Mouse (Mus musculus) heart, adult 11 months (tissue): Measurements from ENCODE around the gene Xrn2.
A peak's percentile ranks its signal among the peaks of the same experiment; 100 is the strongest.

Experiments
- DNase-seq: peaks from one replicate; pipeline ENCODE4 v3.0.0; 2022

Xrn2 gene

GRCm38 (mm10) chr2:147012623-147013184 is at the start of gene Xrn2:
TSS of gene Xrn2 (plus strand) at chr2:147012996.
- DNase-seq, result peak; percentile 99

- DNase-seq, result peak; percentile 43
These were observed 37.8 kb upstream of the Xrn2 start for GRCm38 (mm10) chr2:146975024-146975423.

- peak; percentile 72 for DNase-seq
These were observed 37.3 kb upstream of the Xrn2 start for GRCm38 (mm10) chr2:146975453-146976028.

GRCm38 (mm10) chr2:146982786-146983185 is 30.0 kb upstream of the Xrn2 start:
- DNase-seq, result peak; percentile 82

- no peak for DNase-seq
These were observed 28.0 kb upstream of the Xrn2 start for GRCm38 (mm10) chr2:146984831-146985230.

GRCm38 (mm10) chr2:146985807-146986206 is 27.0 kb upstream of the Xrn2 start:
- peak; percentile 31 for DNase-seq

- peak; percentile 51 for DNase-seq
These were observed 26.4 kb upstream of the Xrn2 start for GRCm38 (mm10) chr2:146986429-146986828.

GRCm38 (mm10) chr2:147007265-147007664 is 5.5 kb upstream of the Xrn2 start:
- DNase-seq, result peak; percentile 10

GRCm38 (mm10) chr2:147009084-147009483 is 3.7 kb upstream of the Xrn2 start:
- DNase-seq, result no peak

GRCm38 (mm10) chr2:147010141-147010540 is 2.7 kb upstream of the Xrn2 start:
- DNase-seq, result peak; percentile 74

GRCm38 (mm10) chr2:147010952-147011351 is 1.8 kb upstream of the Xrn2 start:
- DNase-seq, result peak; percentile 71

GRCm38 (mm10) chr2:147011474-147012140 is 1.2 kb upstream of the Xrn2 start:
- peak; percentile 86 for DNase-seq

- peak; percentile 79 for DNase-seq
These were observed 614 bp upstream of the Xrn2 start for GRCm38 (mm10) chr2:147012141-147012622.

- peak; percentile 98 for DNase-seq
These were observed 586 bp downstream of the Xrn2 start for GRCm38 (mm10) chr2:147013194-147013969.

GRCm38 (mm10) chr2:147014101-147014886 is 1.5 kb downstream of the Xrn2 start:
- DNase-seq, result peak; percentile 56

GRCm38 (mm10) chr2:147022041-147022440 is 9.2 kb downstream of the Xrn2 start:
- DNase-seq, result peak; percentile 61

GRCm38 (mm10) chr2:147023067-147023466 is 10.3 kb downstream of the Xrn2 start:
- DNase-seq, result no peak

GRCm38 (mm10) chr2:147023560-147023959 is 10.8 kb downstream of the Xrn2 start:
- DNase-seq, result peak; percentile 21

- DNase-seq, result peak; percentile 19
These were observed 20.3 kb downstream of the Xrn2 start for GRCm38 (mm10) chr2:147033065-147033464.

- DNase-seq, result no peak
These were observed 23.1 kb downstream of the Xrn2 start for GRCm38 (mm10) chr2:147035864-147036263.

- DNase-seq, result peak; percentile 10
These were observed 34.3 kb downstream of the Xrn2 start for GRCm38 (mm10) chr2:147047051-147047450.

GRCm38 (mm10) chr2:147053229-147053892 is 40.6 kb downstream of the Xrn2 start:
- DNase-seq, result peak; percentile 25
